Comparison of ENCODE assay signal across 20 mouse cellular contexts in genomic region chr5:140062316-140062715, GRCm38 (mm10).
DNase-seq lines count a peak whose midpoint lies in the region; ATAC-seq and TF ChIP-seq lines count a peak whose summit lies in the region.
"Had no signal": no experiment of that assay in that cellular context is flagged by ENCODE, and none has a peak within 500 bp of the region (broad histone marks: within the 10 kb centered on the region; RNA-seq: fewer than 3 reads in every experiment).

No protein-coding gene starts in this region.

- ATAC-seq in heart, embryonic 11.5 days (replicated peaks; ENCODE audit: insufficient number of reproducible peaks, low FRiP score, low TSS enrichment) = no peak
- ATAC-seq in hindbrain, embryonic 11.5 days (ENCODE audit: low FRiP score) = no peak
- no peak for ATAC-seq in megakaryocyte-erythroid progenitor cell, adult 5-6 weeks (replicated peaks; ENCODE audit: low FRiP score, low TSS enrichment, poor library complexity, severe bottlenecking)
- ATAC-seq: intestine, embryonic 16.5 days; Patski had no signal

- H3K27me3 ChIP-seq in heart, embryonic 11.5 days (ENCODE audit: control insufficient read depth, insufficient read depth, low read length) = no peaks in the 10 kb centered on the region
- H3K27me3 ChIP-seq in hindbrain, embryonic 11.5 days (ENCODE audit: control insufficient read depth, insufficient read depth, low read length) = no peaks in the 10 kb centered on the region
- H3K27me3 ChIP-seq: forebrain, embryonic 12.5 days; heart, embryonic 12.5 days; hindbrain, embryonic 15.5 days; Patski had no signal

- peak; percentile 89 for DNase-seq in heart, adult 11 months
- DNase-seq in 416B (ENCODE audit: low read depth) (peak; percentile 9), ZHBTc4 (ENCODE audit: low read depth, low spot score) (peak; percentile 41)
- DNase-seq in hindbrain, embryonic 11.5 days (ENCODE audit: low spot score) = no peak
- DNase-seq: adrenal gland, postnatal 10 days; cerebellum, adult 11 months; cerebellum, adult 8-10 months; cerebellum, postnatal 25 days; gastrocnemius, postnatal 10 days; heart, adult 2 months had no signal

- no peak overlapping the region for H3K4me3 ChIP-seq in heart, embryonic 11.5 days (ENCODE audit: low read depth, low read length)
- H3K4me3 ChIP-seq in olfactory bulb, adult 2 months (ENCODE audit: insufficient read depth, low read depth, low read length) = no peak overlapping the region
- H3K4me3 ChIP-seq in hindbrain, embryonic 11.5 days (ENCODE audit: low read depth, low read length) = no peak overlapping the region
- H3K4me3 ChIP-seq: forebrain, embryonic 12.5 days; heart, adult 2 months; heart, embryonic 12.5 days; hindbrain, embryonic 10.5 days; hindbrain, embryonic 15.5 days had no signal

- H3K9ac ChIP-seq in heart, embryonic 11.5 days (ENCODE audit: low read depth, low read length) = no peak overlapping the region
- no peak overlapping the region for H3K9ac ChIP-seq in hindbrain, embryonic 11.5 days (ENCODE audit: low read depth, low read length)
- H3K9ac ChIP-seq: forebrain, embryonic 12.5 days; heart, embryonic 12.5 days; hindbrain, embryonic 15.5 days had no signal

- H3K9me3 ChIP-seq in heart, embryonic 11.5 days (replicated peaks; ENCODE audit: control insufficient read depth, low read length) = no peaks in the 10 kb centered on the region
- H3K9me3 ChIP-seq in hindbrain, embryonic 11.5 days (ENCODE audit: control insufficient read depth, low read length) = no peaks in the 10 kb centered on the region
- H3K9me3 ChIP-seq: forebrain, embryonic 12.5 days; G1E; heart, embryonic 12.5 days; hindbrain, embryonic 10.5 days; hindbrain, embryonic 15.5 days had no signal

- H3K27ac ChIP-seq in heart, embryonic 11.5 days (ENCODE audit: low read depth, low read length) = no peak overlapping the region
- H3K27ac ChIP-seq in olfactory bulb, adult 2 months (ENCODE audit: insufficient read depth, low read depth, low read length) = peak overlapping the region; percentile 57
- no peak overlapping the region for H3K27ac ChIP-seq in hindbrain, embryonic 11.5 days (ENCODE audit: low read depth, low read length)
- H3K27ac ChIP-seq: forebrain, embryonic 12.5 days; heart, adult 2 months; hindbrain, embryonic 10.5 days; hindbrain, embryonic 15.5 days had no signal

- 75% methylated on average over 3 of the region's 3 CpGs for WGBS in heart, embryonic 11.5 days (ENCODE audit: insufficient replicate concordance)
- 73% methylated on average over 3 of the region's 3 CpGs for WGBS in olfactory bulb, adult 2 months
- WGBS in hindbrain, embryonic 11.5 days = 70% methylated on average over 3 of the region's 3 CpGs

- TF ChIP-seq POLR2A in olfactory bulb, adult 2 months (IDR thresholded peaks at IDR 0.05; ENCODE audit: insufficient read depth, low read depth, low read length) = no peak

- no peaks in the 10 kb centered on the region for H3K4me1 ChIP-seq in heart, embryonic 11.5 days (ENCODE audit: control insufficient read depth, insufficient read depth, low read length)
- peaks cover 62% of the 10 kb centered on the region for H3K4me1 ChIP-seq in olfactory bulb, adult 2 months (ENCODE audit: control insufficient read depth, insufficient read depth, low read length)
- H3K4me1 ChIP-seq in hindbrain, embryonic 11.5 days (replicated peaks; ENCODE audit: control insufficient read depth, insufficient read depth, low read length) = no peaks in the 10 kb centered on the region

- no peak overlapping the region for H3K4me2 ChIP-seq in heart, embryonic 11.5 days
- no peak overlapping the region for H3K4me2 ChIP-seq in hindbrain, embryonic 11.5 days (replicated peaks; ENCODE audit: low read depth, low read length)
- H3K4me2 ChIP-seq: forebrain, embryonic 12.5 days; heart, embryonic 12.5 days; hindbrain, embryonic 15.5 days had no signal

- TF ChIP-seq CTCF in olfactory bulb, adult 2 months (IDR thresholded peaks at IDR 0.05; ENCODE audit: insufficient read depth, low read depth, low read length) = no peak

- no peaks in the 10 kb centered on the region; the same call in 1 of the 2 replicates for H3K36me3 ChIP-seq in heart, embryonic 11.5 days (ENCODE audit: control insufficient read depth, insufficient read depth, low read length)
- H3K36me3 ChIP-seq in hindbrain, embryonic 11.5 days (ENCODE audit: control insufficient read depth, insufficient read depth, low read length) = 0 out of 2 replicates have a peak, but pooled peaks cover 2% of the 10 kb centered on the region
- H3K36me3 ChIP-seq: hindbrain, embryonic 15.5 days had no signal
